Mouse (Mus musculus): ENCODE data around the gene Acer3.

- TF ChIP-seq POLR2AphosphoS5 (IDR thresholded peaks at IDR 0.05; ENCODE audit: insufficient replicate concordance, low read depth, low read length), result no peak
- no peak for TF ChIP-seq CTCF (IDR thresholded peaks at IDR 0.05; ENCODE audit: low read depth, low read length)
Measured at GRCm38 (mm10) chr7:98354921-98355310, 33.9 kb upstream of the Acer3 start.

Measured in G1E (cell line).